In genomic region chr9:67834535-67834934, GRCm38 (mm10) we compare ENCODE assay signal across 35 mouse cellular contexts. TPM values are rescaled to one million over a fixed set of nuclear protein-coding genes. Genes with fewer than 3 reads are reported as not detected.
"Had no signal": no experiment of that assay in that cellular context is flagged by ENCODE, and none has a peak within 500 bp of the region (broad histone marks: within the 10 kb centered on the region; RNA-seq: fewer than 3 reads in every experiment).

No protein-coding gene starts in this region.

- H3K27ac ChIP-seq: heart, embryonic 10.5 days; heart, embryonic 13.5 days; heart, embryonic 15.5 days; hindbrain, embryonic 10.5 days; hindbrain, embryonic 12.5 days; hindbrain, embryonic 13.5 days; hindbrain, embryonic 14.5 days; hindbrain, embryonic 15.5 days; hindbrain, postnatal 0 days; intestine, embryonic 15.5 days; kidney, embryonic 15.5 days; layer of hippocampus, adult 2 months; left cerebral cortex, adult 2 months had no signal

- H3K9ac ChIP-seq: heart, embryonic 12.5 days; heart, embryonic 13.5 days; heart, embryonic 15.5 days; hindbrain, embryonic 12.5 days; hindbrain, embryonic 13.5 days; hindbrain, embryonic 14.5 days; hindbrain, embryonic 15.5 days; intestine, embryonic 15.5 days; kidney, embryonic 15.5 days had no signal

- H3K9me3 ChIP-seq: heart, embryonic 15.5 days; hindbrain, embryonic 10.5 days; hindbrain, embryonic 12.5 days; hindbrain, embryonic 13.5 days; hindbrain, embryonic 15.5 days; intestine, embryonic 15.5 days; kidney, embryonic 15.5 days had no signal

- ATAC-seq: hindbrain, embryonic 16.5 days; hindbrain, postnatal 0 days; inflammation-experienced regulatory T-cells, adult 6 months; intestine, embryonic 15.5 days; intestine, embryonic 16.5 days; intestine, postnatal 0 days had no signal

- H3K36me3 ChIP-seq: heart, embryonic 10.5 days; heart, embryonic 12.5 days; heart, embryonic 13.5 days; heart, embryonic 15.5 days; hindbrain, embryonic 10.5 days; hindbrain, embryonic 12.5 days; hindbrain, embryonic 13.5 days; hindbrain, embryonic 15.5 days; intestine, embryonic 15.5 days; kidney, embryonic 15.5 days had no signal

- H3K4me2 ChIP-seq: heart, embryonic 12.5 days; heart, embryonic 13.5 days; heart, embryonic 15.5 days; hindbrain, embryonic 12.5 days; hindbrain, embryonic 13.5 days; hindbrain, embryonic 14.5 days; hindbrain, embryonic 15.5 days; intestine, embryonic 15.5 days; kidney, embryonic 15.5 days had no signal

- DNase-seq: heart, postnatal 10 days; heart, postnatal 14 days; heart, postnatal 36 days; heart, postnatal 4 days; kidney, adult 11 months; kidney, adult 18-20 months; kidney, adult 2 months; kidney, adult 8-10 months; kidney, adult 9 months; kidney, postnatal 10 days; kidney, postnatal 14 days; kidney, postnatal 25 days; kidney, postnatal 36 days; layer of hippocampus, adult 9-11 months; layer of hippocampus, postnatal 36 days had no signal

- H3K4me3 ChIP-seq: heart, embryonic 10.5 days; heart, embryonic 12.5 days; heart, embryonic 13.5 days; heart, embryonic 15.5 days; hindbrain, embryonic 10.5 days; hindbrain, embryonic 12.5 days; hindbrain, embryonic 13.5 days; hindbrain, embryonic 15.5 days; intestine, embryonic 15.5 days; kidney, embryonic 15.5 days; layer of hippocampus, adult 2 months; left cerebral cortex, adult 2 months had no signal

RNA-seq across cellular contexts. Expression of gene C2cd4a, which starts 2.4 kb away (rescaled TPM):
- polyA plus RNA-seq: heart, postnatal 0 days; hindbrain, embryonic 10.5 days; hindbrain, embryonic 11.5 days; hindbrain, embryonic 12.5 days; inflammation-experienced regulatory T-cells, adult 6 months had no signal
